Mouse (Mus musculus): ENCODE data around the gene Use1. TPM values are rescaled to one million over a fixed set of nuclear protein-coding genes. Genes with fewer than 3 reads are reported as not detected.
A peak's percentile ranks its signal among the peaks of the same experiment; 100 is the strongest.

Gene Use1
- polyA plus RNA-seq, 1 experiment from 2014 or later: 106 TPM

- Histone ChIP-seq H3K36me3 (ENCODE audit: control insufficient read depth, insufficient read depth, low read length) (peaks cover 8% of the 10 kb centered on the region; the same call in 1 of the 2 replicates), H3K4me1 (ENCODE audit: control insufficient read depth, insufficient read depth, low read length) (peaks cover 36% of the 10 kb centered on the region)
- WGBS: under 1% methylated on average over 60 of the region's 89 CpGs
Observed at GRCm38 (mm10) chr8:71381421-71381970, 14.8 kb downstream of the Use1 start, which contains the start of gene Nr2f6. Gene Nr2f6 (minus strand): TSS chr8:71381960.

GRCm38 (mm10) chr8:71381971-71382961, 15.6 kb downstream of the Use1 start:
- 2% methylated on average over 63 of the region's 80 CpGs for WGBS

More at GRCm38 (mm10) chr8:71381421-71381970, 14.8 kb downstream of the Use1 start, which contains the start of gene Nr2f6:
- H3K4me3 ChIP-seq (ENCODE audit: low read depth, low read length): peak within 1 kb of the TSS; percentile 96
- H3K9me3 ChIP-seq (ENCODE audit: control insufficient read depth, low read depth, low read length): no peaks in the 10 kb centered on the region
- H3K4me2 ChIP-seq (replicated peaks; ENCODE audit: low read depth, low read length): peak within 1 kb of the TSS; percentile 89
- 0 out of 2 replicates have a peak, but pooled peaks have one; percentile 17 for ATAC-seq (ENCODE audit: insufficient number of reproducible peaks, insufficient read depth, low FRiP score, low read depth)
- H3K27ac ChIP-seq (ENCODE audit: low read length): peak within 1 kb of the TSS; percentile 95
- H3K9ac ChIP-seq (replicated peaks; ENCODE audit: low read depth, low read length): peak within 1 kb of the TSS; percentile 88
- no peaks in the 10 kb centered on the region for H3K27me3 ChIP-seq (ENCODE audit: control insufficient read depth, insufficient read depth, low read length)

GRCm38 (mm10) chr8:71383396-71383795, 16.7 kb downstream of the Use1 start:
- H3K9ac ChIP-seq (replicated peaks; ENCODE audit: low read depth, low read length): no peak overlapping the region

More at GRCm38 (mm10) chr8:71381971-71382961, 15.6 kb downstream of the Use1 start:
- Histone ChIP-seq H3K27ac (ENCODE audit: low read length) (peak overlapping the region; percentile 94), H3K9me3 (ENCODE audit: control insufficient read depth, low read depth, low read length) (no peaks in the 10 kb centered on the region), H3K4me2 (replicated peaks; ENCODE audit: low read depth, low read length) (peak overlapping the region; percentile 89), H3K4me3 (ENCODE audit: low read depth, low read length) (peak overlapping the region; percentile 96), H3K4me1 (ENCODE audit: control insufficient read depth, insufficient read depth, low read length) (peaks cover 32% of the 10 kb centered on the region), H3K27me3 (ENCODE audit: control insufficient read depth, insufficient read depth, low read length) (no peaks in the 10 kb centered on the region), H3K36me3 (ENCODE audit: control insufficient read depth, insufficient read depth, low read length) (peaks cover 5% of the 10 kb centered on the region; the same call in 1 of the 2 replicates), H3K9ac (replicated peaks; ENCODE audit: low read depth, low read length) (peak overlapping the region; percentile 88)
- peak; percentile 88 for ATAC-seq (ENCODE audit: insufficient number of reproducible peaks, insufficient read depth, low FRiP score, low read depth)

DNA sequence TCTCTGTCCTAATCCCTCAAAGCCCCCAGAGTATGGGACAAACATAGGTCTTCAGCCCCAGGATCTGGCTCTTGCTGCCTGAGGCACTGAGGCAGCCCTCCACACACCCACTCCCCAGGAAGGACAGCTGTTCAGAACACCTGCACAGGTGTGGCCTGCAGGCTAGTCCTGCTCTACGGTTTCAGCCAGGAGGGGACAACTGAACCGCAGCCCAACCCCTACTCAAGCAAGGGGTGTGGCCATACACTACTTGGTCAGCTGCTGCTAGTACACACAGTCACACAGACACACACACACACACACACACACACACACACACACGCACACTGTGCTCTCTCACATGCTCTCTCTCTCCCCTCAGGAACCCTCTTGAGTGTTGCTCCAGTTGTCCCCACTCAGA, 17.2 kb downstream of the Use1 start:
- no peak overlapping the region for H3K9ac ChIP-seq (replicated peaks; ENCODE audit: low read depth, low read length)
- WGBS: 50% methylated on average over 3 of the region's 3 CpGs

More at GRCm38 (mm10) chr8:71383396-71383795, 16.7 kb downstream of the Use1 start:
- H3K27ac ChIP-seq (ENCODE audit: low read length): peak overlapping the region; percentile 94; the same call in 1 of the 2 replicates
- H3K27me3 ChIP-seq (ENCODE audit: control insufficient read depth, insufficient read depth, low read length): no peaks in the 10 kb centered on the region
- no peaks in the 10 kb centered on the region; the same call in 1 of the 2 replicates for H3K36me3 ChIP-seq (ENCODE audit: control insufficient read depth, insufficient read depth, low read length)
- ATAC-seq (ENCODE audit: insufficient number of reproducible peaks, insufficient read depth, low FRiP score, low read depth): no peak
- no peak overlapping the region for H3K4me2 ChIP-seq (replicated peaks; ENCODE audit: low read depth, low read length)
- H3K9me3 ChIP-seq (ENCODE audit: control insufficient read depth, low read depth, low read length): no peaks in the 10 kb centered on the region
- peaks cover 32% of the 10 kb centered on the region for H3K4me1 ChIP-seq (ENCODE audit: control insufficient read depth, insufficient read depth, low read length)
- WGBS: 28% methylated on average over 12 of the region's 12 CpGs
- H3K4me3 ChIP-seq (ENCODE audit: low read depth, low read length): no peak overlapping the region

DNA sequence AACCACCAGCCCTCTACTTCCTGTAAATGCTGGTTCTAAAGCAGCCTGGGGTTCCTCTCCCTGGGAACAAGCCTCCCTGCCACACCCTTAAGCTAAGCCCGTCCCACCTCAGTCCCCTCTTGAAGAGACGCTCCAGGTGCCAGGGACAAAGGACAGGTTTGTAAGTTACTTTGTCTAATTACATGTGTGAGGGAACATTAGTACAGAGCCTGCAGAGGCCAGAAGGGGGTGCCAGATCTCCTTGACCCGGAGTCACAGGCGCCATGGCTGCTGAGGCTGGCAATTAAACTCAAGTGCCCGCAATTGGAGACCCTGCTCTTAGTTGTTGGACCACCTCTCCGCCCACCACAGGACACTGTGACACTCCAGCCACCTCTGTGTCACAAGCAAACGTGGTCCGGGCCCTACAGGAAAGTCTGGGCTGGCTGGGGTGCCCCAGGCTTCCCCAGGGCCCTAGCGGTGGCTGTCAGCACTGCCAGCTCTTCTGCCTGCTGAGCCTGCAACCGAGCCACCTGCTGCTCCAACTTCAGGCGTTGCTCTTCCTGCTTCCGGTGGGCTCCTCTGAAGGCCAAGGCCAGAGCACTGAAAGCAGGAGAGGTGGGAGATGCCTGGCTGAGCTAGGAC, 18.7 kb downstream of the Use1 start:
- H3K36me3 ChIP-seq (ENCODE audit: control insufficient read depth, insufficient read depth, low read length): no peaks in the 10 kb centered on the region
- no peak overlapping the region for H3K4me3 ChIP-seq (ENCODE audit: low read depth, low read length)
- ATAC-seq (ENCODE audit: insufficient number of reproducible peaks, insufficient read depth, low FRiP score, low read depth): no peak
- H3K27me3 ChIP-seq (ENCODE audit: control insufficient read depth, insufficient read depth, low read length): no peaks in the 10 kb centered on the region
- 80% methylated on average over 12 of the region's 12 CpGs for WGBS
- H3K9me3 ChIP-seq (ENCODE audit: control insufficient read depth, low read depth, low read length): no peaks in the 10 kb centered on the region
- peaks cover 15% of the 10 kb centered on the region for H3K4me1 ChIP-seq (ENCODE audit: control insufficient read depth, insufficient read depth, low read length)
- H3K27ac ChIP-seq (ENCODE audit: low read length): no peak overlapping the region
- H3K4me2 ChIP-seq (replicated peaks; ENCODE audit: low read depth, low read length): no peak overlapping the region
- H3K9ac ChIP-seq (replicated peaks; ENCODE audit: low read depth, low read length): no peak overlapping the region

More for the DNA sequence above, 17.2 kb downstream of the Use1 start:
- no peak overlapping the region for H3K4me3 ChIP-seq (ENCODE audit: low read depth, low read length)
- peaks cover 30% of the 10 kb centered on the region for H3K4me1 ChIP-seq (ENCODE audit: control insufficient read depth, insufficient read depth, low read length)
- no peaks in the 10 kb centered on the region for H3K27me3 ChIP-seq (ENCODE audit: control insufficient read depth, insufficient read depth, low read length)
- H3K36me3 ChIP-seq (ENCODE audit: control insufficient read depth, insufficient read depth, low read length): no peaks in the 10 kb centered on the region
- no peak for ATAC-seq (ENCODE audit: insufficient number of reproducible peaks, insufficient read depth, low FRiP score, low read depth)
- no peaks in the 10 kb centered on the region for H3K9me3 ChIP-seq (ENCODE audit: control insufficient read depth, low read depth, low read length)
- peak overlapping the region; percentile 94; the same call in 1 of the 2 replicates for H3K27ac ChIP-seq (ENCODE audit: low read length)
- no peak overlapping the region for H3K4me2 ChIP-seq (replicated peaks; ENCODE audit: low read depth, low read length)

- no peak for ATAC-seq (ENCODE audit: insufficient number of reproducible peaks, insufficient read depth, low FRiP score, low read depth)
- Histone ChIP-seq H3K4me1 (ENCODE audit: control insufficient read depth, insufficient read depth, low read length) (peaks cover 6% of the 10 kb centered on the region), H3K27ac (ENCODE audit: low read length) (no peak overlapping the region), H3K4me2 (replicated peaks; ENCODE audit: low read depth, low read length) (no peak overlapping the region), H3K4me3 (ENCODE audit: low read depth, low read length) (no peak overlapping the region), H3K9me3 (ENCODE audit: control insufficient read depth, low read depth, low read length) (no peaks in the 10 kb centered on the region), H3K9ac (replicated peaks; ENCODE audit: low read depth, low read length) (no peak overlapping the region), H3K27me3 (ENCODE audit: control insufficient read depth, insufficient read depth, low read length) (no peaks in the 10 kb centered on the region), H3K36me3 (ENCODE audit: control insufficient read depth, insufficient read depth, low read length) (no peaks in the 10 kb centered on the region)
- WGBS: 59% methylated on average over 1 of the region's 1 CpGs
Observed at GRCm38 (mm10) chr8:71388267-71388666, 21.6 kb downstream of the Use1 start.

- no peaks in the 10 kb centered on the region for H3K36me3 ChIP-seq (ENCODE audit: control insufficient read depth, insufficient read depth, low read length)
- ATAC-seq (ENCODE audit: insufficient number of reproducible peaks, insufficient read depth, low FRiP score, low read depth): no peak
- WGBS: 89% methylated on average over 2 of the region's 2 CpGs
- H3K27me3 ChIP-seq (ENCODE audit: control insufficient read depth, insufficient read depth, low read length): no peaks in the 10 kb centered on the region
- no peaks in the 10 kb centered on the region for H3K9me3 ChIP-seq (ENCODE audit: control insufficient read depth, low read depth, low read length)
- no peak overlapping the region for H3K27ac ChIP-seq (ENCODE audit: low read length)
- no peaks in the 10 kb centered on the region for H3K4me1 ChIP-seq (ENCODE audit: control insufficient read depth, insufficient read depth, low read length)
- H3K9ac ChIP-seq (replicated peaks; ENCODE audit: low read depth, low read length): no peak overlapping the region
- H3K4me3 ChIP-seq (ENCODE audit: low read depth, low read length): no peak overlapping the region
- H3K4me2 ChIP-seq (replicated peaks; ENCODE audit: low read depth, low read length): no peak overlapping the region
Observed at GRCm38 (mm10) chr8:71391696-71392095, 25.0 kb downstream of the Use1 start.

DNA sequence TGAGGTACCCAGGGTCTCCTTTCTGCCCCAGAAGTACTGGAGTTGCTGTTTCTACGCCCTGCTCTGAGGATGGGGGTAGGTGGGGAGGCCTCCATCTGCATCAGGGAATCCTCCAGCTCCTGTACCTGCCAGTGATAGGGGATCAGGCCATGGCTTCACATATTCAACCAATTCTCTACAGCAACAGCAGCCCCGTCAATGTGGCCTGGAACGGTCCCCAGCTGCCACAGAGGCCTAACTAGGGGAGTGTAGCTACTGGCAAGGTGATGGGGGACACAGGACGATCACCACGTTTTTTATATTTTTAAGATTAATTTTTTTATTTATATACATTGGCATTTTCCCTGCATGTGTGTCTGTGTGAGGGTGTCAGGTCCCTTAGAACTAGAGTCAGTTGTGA, 25.7 kb downstream of the Use1 start:
- Histone ChIP-seq H3K36me3 (ENCODE audit: control insufficient read depth, insufficient read depth, low read length) (no peaks in the 10 kb centered on the region), H3K4me3 (ENCODE audit: low read depth, low read length) (no peak overlapping the region), H3K4me1 (ENCODE audit: control insufficient read depth, insufficient read depth, low read length) (peaks cover 3% of the 10 kb centered on the region), H3K27ac (ENCODE audit: low read length) (no peak overlapping the region), H3K4me2 (replicated peaks; ENCODE audit: low read depth, low read length) (no peak overlapping the region), H3K27me3 (ENCODE audit: control insufficient read depth, insufficient read depth, low read length) (no peaks in the 10 kb centered on the region), H3K9ac (replicated peaks; ENCODE audit: low read depth, low read length) (no peak overlapping the region), H3K9me3 (ENCODE audit: control insufficient read depth, low read depth, low read length) (no peaks in the 10 kb centered on the region)
- no peak for ATAC-seq (ENCODE audit: insufficient number of reproducible peaks, insufficient read depth, low FRiP score, low read depth)
- 75% methylated on average over 5 of the region's 5 CpGs for WGBS

Measured in stomach, embryonic 14.5 days (tissue).